Mouse (Mus musculus) neural tube, embryonic 14.5 days (tissue): ENCODE measurements around the gene Trim8. TPM values are rescaled to one million over a fixed set of nuclear protein-coding genes. Genes with fewer than 3 reads are reported as not detected.

ENCODE experiments used
- ATAC-seq: fragments of 200-750 bp; cut with Nextera tagmentation; 2 replicates; pipeline ENCODE4 v1.8.0; 2017; ENCODE audit warnings: low read depth, mild to moderate bottlenecking, moderate TSS enrichment, moderate library complexity
- H3K27ac ChIP-seq: fragments of 300-500 bp; sonication (generic); 2 replicates; pipeline ENCODE4 v1.5.1; 2014; ENCODE audit warnings: low read depth, mild to moderate bottlenecking, control low read depth, low read length, moderate library complexity, mixed read lengths
- H3K27me3 ChIP-seq: fragments of 300-500 bp; sonication (generic); 2 replicates; pipeline ENCODE4 v1.6.1; 2014; ENCODE audit warnings: low read length; ENCODE audit not compliant: control insufficient read depth, insufficient read depth
- H3K36me3 ChIP-seq: fragments of 300-500 bp; sonication (generic); 2 replicates; pipeline ENCODE4 v1.6.1; 2014; ENCODE audit warnings: low read length, mixed read lengths; ENCODE audit not compliant: control insufficient read depth, insufficient read depth
- H3K4me1 ChIP-seq: fragments of 300-500 bp; sonication (generic); 2 replicates; pipeline ENCODE4 v1.6.1; 2014; ENCODE audit warnings: low read length; ENCODE audit not compliant: control insufficient read depth, insufficient read depth
- H3K4me2 ChIP-seq: fragments of 300-500 bp; sonication (generic); 2 replicates; pipeline ENCODE4 v1.6.1; 2014; ENCODE audit warnings: mild to moderate bottlenecking, low read depth, low read length, control low read depth
- H3K4me3 ChIP-seq: fragments of 300-500 bp; sonication (generic); 2 replicates; pipeline ENCODE4 v1.5.1; 2014; ENCODE audit warnings: low read depth, low read length, control low read depth, mixed read lengths
- H3K9ac ChIP-seq: fragments of 300-500 bp; sonication (generic); replicated peaks from 2 replicates; pipeline ENCODE4 v1.6.1; 2014; ENCODE audit warnings: low read depth, mild to moderate bottlenecking, control low read depth, low read length, mixed read lengths
- H3K9me3 ChIP-seq: fragments of 300-500 bp; sonication (generic); 2 replicates; pipeline ENCODE4 v1.6.1; 2016; ENCODE audit warnings: low read length; ENCODE audit not compliant: control insufficient read depth
- WGBS: fragments of 180-500 bp; shearing (Covaris S2); extraction: QIAGEN DNeasy Blood & Tissue Kit; methylation state at CpG from one replicate; pipeline ENCODE4 v1.1.7; 2014; 5-methylcytosine and 5-hydroxymethylcytosine counted together
- polyA plus RNA-seq: library from polyadenylated mRNA; unstranded; fragments of >200 nt; fragmentation: Nextera tagmentation; extraction: Ambion mirVana; gene quantifications from 2 replicates; pipeline ENCODE4 v1.2.1, GENCODE M21; 2014

Gene Trim8
- polyA plus RNA-seq, 1 experiment from 2014 or later, result 32.2 TPM

DNA sequence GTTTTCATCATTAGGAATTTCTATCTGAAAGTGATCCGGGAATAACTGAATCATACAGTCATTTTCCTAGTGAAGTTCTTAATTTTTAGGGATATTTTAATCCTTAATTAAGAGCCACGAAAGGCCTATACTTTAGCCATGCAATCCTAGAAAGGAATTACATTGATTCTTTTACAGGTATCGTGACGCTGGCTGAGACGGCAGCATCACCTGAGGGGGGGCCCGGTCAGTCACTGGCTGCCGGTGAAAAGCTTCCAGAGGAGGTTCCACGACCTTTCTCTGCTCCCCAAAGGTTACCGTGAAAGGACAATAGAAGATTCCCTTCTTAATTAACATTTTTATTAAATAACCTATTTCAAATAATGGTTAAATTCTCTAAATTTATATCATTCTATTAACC, 35.9 kb downstream of the Trim8 start:
- peaks cover 13% of the 10 kb centered on the region for H3K4me1 ChIP-seq

DNA sequence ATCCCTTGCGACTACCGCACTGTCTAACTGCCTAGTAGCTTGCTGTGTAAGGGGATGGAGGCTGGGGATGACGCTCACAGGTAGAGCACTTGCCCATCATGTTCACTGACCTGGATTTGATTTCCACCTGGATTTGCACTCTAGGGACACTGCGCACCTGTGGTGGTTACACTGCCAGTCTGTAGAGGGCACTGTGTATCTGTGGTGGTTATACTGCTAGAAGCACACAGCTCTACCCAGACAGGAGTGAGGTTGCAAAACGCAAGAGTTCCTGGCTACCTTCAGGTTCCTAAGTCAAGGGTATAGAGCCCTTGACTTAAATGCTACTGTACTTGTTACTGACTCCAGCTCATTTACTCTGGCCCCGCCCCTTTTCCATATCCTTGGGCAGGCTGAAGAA, 36.7 kb downstream of the Trim8 start:
- no peak for ATAC-seq
- H3K4me3 ChIP-seq, result no peak overlapping the region
- H3K4me2 ChIP-seq, result no peak overlapping the region
- H3K9ac ChIP-seq, result no peak overlapping the region
- no peak overlapping the region for H3K27ac ChIP-seq
- peaks cover 18% of the 10 kb centered on the region for H3K36me3 ChIP-seq
- no peaks in the 10 kb centered on the region for H3K9me3 ChIP-seq
- H3K4me1 ChIP-seq, result peaks cover 5% of the 10 kb centered on the region
- 91% methylated on average over 6 of the region's 6 CpGs for WGBS
- H3K27me3 ChIP-seq, result no peaks in the 10 kb centered on the region

More for the DNA sequence above, 35.9 kb downstream of the Trim8 start:
- Histone ChIP-seq H3K27me3 (no peaks in the 10 kb centered on the region), H3K9me3 (no peaks in the 10 kb centered on the region), H3K9ac (no peak overlapping the region), H3K4me3 (no peak overlapping the region), H3K27ac (no peak overlapping the region), H3K36me3 (peaks cover 17% of the 10 kb centered on the region), H3K4me2 (no peak overlapping the region)
- WGBS, result 94% methylated on average over 9 of the region's 9 CpGs
- no peak for ATAC-seq

DNA sequence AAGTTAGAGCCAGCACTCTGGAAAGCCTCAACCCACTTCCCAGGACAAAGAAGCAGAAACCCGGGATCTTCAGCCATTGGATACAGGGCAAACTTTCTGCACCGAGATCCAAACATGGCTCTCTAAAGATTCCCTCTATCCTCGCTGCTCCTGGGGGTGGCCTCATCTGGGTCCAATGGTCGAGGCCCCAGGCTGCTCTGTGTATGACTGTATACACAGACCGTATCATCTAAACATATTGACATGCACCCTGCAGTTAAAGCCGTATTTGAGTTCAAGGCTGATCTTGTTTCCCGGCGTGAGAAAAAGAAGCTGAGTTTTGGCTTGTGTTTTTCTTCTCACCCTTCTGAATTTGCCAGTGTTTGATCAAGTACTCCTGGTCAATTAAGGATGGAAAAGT, 41.2 kb downstream of the Trim8 start:
- Histone ChIP-seq H3K4me1 (no peaks in the 10 kb centered on the region), H3K4me2 (no peak overlapping the region), H3K9ac (no peak overlapping the region), H3K36me3 (peaks cover 18% of the 10 kb centered on the region), H3K27ac (no peak overlapping the region), H3K4me3 (no peak overlapping the region), H3K27me3 (no peaks in the 10 kb centered on the region), H3K9me3 (no peaks in the 10 kb centered on the region)
- 83% methylated on average over 8 of the region's 8 CpGs for WGBS
- no peak for ATAC-seq

DNA sequence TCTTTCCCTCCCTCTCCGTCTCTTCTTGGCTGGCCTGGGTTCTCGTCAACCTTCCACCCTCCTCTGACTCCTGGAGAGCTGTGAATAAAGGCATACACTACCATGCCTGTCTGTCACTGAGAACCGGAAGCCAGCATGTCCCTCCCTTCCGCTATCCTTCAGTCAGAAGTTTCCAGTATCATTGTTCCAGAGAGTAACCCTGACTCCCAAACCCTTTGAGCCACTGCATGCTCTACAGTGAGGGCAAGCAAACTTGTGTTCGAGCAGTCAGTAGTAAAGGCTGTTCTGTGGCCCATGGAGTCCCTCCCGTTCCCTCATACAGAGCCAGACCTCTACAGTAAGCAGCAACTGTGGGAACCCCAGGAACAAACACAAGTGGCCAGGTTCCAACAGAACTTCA, 46.1 kb downstream of the Trim8 start:
- Histone ChIP-seq H3K27me3 (no peaks in the 10 kb centered on the region), H3K9me3 (no peaks in the 10 kb centered on the region), H3K9ac (no peak overlapping the region), H3K4me3 (no peak overlapping the region), H3K27ac (peak overlapping the region; percentile 41), H3K36me3 (peaks cover 25% of the 10 kb centered on the region), H3K4me1 (no peaks in the 10 kb centered on the region), H3K4me2 (no peak overlapping the region)
- WGBS, result 61% methylated on average over 6 of the region's 6 CpGs
- no peak for ATAC-seq

DNA sequence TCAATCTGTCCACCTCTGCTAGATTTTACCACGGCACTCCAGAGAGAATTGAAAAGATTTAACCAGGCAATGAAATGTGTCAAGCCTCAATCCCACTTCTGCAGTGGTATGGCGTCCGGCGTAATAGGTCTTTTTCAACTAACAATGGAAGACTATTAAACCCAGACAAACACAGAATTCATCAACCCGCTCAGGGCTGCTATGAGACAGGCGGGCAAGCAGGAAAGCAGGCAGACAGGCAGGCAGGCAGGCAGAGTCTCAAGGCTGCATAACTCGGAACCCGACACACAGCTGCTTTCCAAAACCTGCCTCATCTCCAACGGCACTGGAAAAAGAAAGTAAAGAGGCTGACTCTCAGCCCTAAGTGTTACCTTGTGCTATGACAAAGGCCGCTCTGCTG, 46.6 kb downstream of the Trim8 start:
- Histone ChIP-seq H3K4me1 (no peaks in the 10 kb centered on the region; the same call in 1 of the 2 replicates), H3K27me3 (no peaks in the 10 kb centered on the region), H3K9ac (no peak overlapping the region), H3K27ac (peak overlapping the region; percentile 41), H3K4me3 (no peak overlapping the region), H3K9me3 (no peaks in the 10 kb centered on the region), H3K36me3 (peaks cover 25% of the 10 kb centered on the region), H3K4me2 (no peak overlapping the region)
- 36% methylated on average over 10 of the region's 10 CpGs for WGBS
- ATAC-seq, result no peak

DNA sequence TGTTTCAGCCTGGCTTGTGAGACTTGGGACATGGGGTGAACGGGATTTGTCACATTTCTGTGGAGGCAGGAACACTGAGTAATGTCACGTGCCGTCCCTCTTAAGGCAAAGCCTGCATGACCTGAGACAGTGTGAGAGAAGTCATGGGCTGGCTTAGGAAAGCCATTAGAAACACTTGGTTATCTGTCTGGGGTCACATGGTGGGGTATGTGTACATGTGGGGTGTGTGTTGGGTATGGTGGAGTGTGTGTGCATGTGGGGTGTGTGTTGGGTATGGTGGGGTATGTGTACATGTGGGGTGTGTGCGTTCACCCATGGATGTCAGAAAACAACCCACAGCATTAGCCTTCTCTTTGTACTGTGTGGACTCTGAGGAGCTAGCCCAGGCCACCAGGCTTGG, 48.9 kb downstream of the Trim8 start:
- Histone ChIP-seq H3K27me3 (no peaks in the 10 kb centered on the region), H3K4me2 (no peak overlapping the region), H3K4me1 (peaks cover 8% of the 10 kb centered on the region; the same call in 1 of the 2 replicates), H3K9ac (no peak overlapping the region), H3K27ac (no peak overlapping the region), H3K9me3 (no peaks in the 10 kb centered on the region), H3K36me3 (peaks cover 31% of the 10 kb centered on the region), H3K4me3 (no peak overlapping the region)
- 93% methylated on average over 4 of the region's 4 CpGs for WGBS
- ATAC-seq, result no peak

DNA sequence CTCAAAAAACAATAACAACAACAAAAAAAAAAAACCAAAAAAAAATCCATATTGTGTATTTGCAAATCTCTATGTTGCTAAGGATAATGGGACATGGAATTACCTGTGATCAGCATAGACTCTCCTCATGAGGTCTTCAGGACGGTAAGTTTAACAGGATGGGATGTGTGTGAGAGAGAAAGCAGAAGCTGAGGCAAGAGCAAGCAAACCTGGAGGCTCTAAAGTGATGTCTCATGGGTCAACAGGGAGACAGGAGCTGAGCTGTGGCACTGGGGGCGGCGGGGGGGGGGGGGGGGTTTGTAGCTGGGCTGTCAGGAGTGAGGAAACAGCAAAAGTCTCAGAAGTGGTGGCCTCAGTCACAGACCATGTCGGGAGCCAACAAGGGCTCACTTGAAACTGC, 51.0 kb downstream of the Trim8 start:
- Histone ChIP-seq H3K4me2 (no peak overlapping the region), H3K4me1 (peaks cover 8% of the 10 kb centered on the region; the same call in 1 of the 2 replicates), H3K4me3 (no peak overlapping the region), H3K27me3 (no peaks in the 10 kb centered on the region), H3K36me3 (peaks cover 36% of the 10 kb centered on the region), H3K9me3 (no peaks in the 10 kb centered on the region), H3K9ac (no peak overlapping the region), H3K27ac (no peak overlapping the region)
- no peak for ATAC-seq
- 91% methylated on average over 3 of the region's 4 CpGs for WGBS

DNA sequence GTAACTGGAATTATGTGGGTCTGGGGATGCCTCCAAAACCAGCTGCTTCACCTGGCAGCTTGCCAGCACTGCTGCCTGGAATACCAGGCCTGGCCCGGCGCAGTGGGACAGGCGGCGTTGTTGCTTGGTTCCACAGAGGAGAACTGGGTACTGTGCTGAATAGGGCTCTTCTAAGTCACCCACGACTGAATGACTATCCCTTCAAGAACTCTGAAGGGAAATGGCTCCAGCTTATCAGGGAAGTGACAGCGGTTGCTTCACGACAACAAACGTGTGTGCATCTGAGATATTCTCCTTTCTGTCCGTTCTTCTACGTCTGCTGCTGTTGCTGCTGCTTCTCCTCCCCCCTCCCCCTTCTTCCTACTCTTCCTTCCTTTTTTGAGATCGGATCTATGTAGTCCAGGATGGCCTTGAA, 52.0 kb downstream of the Trim8 start:
- no peaks in the 10 kb centered on the region for H3K9me3 ChIP-seq
- no peak overlapping the region for H3K4me2 ChIP-seq
- no peak overlapping the region for H3K9ac ChIP-seq
- peak overlapping the region; percentile 28; the same call in 1 of the 2 replicates for H3K27ac ChIP-seq
- ATAC-seq, result peak; percentile 73; the same call in 1 of the 2 replicates
- H3K36me3 ChIP-seq, result peaks cover 42% of the 10 kb centered on the region
- H3K4me3 ChIP-seq, result no peak overlapping the region
- no peaks in the 10 kb centered on the region for H3K27me3 ChIP-seq
- WGBS, result 41% methylated on average over 11 of the region's 11 CpGs
- H3K4me1 ChIP-seq, result peaks cover 8% of the 10 kb centered on the region; the same call in 1 of the 2 replicates

DNA sequence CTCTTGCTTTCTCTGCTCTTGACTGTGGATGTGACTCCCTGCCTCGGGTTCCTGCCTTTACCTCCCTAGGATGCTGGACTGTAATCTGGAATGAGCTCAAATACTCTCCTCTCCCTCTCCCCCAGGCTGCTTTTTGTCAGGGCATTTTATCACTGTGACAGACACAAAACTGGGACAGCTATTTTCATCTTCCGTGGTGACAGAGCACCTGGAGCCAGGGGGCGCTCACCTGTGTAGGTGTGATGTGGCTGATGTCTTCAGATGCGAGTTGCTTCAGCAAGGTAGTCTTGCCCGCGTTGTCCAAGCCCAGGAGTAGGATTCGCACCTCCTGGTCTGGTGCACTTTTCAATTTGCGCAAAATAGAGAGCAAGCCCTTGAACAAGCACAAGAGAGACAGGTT, 56.5 kb downstream of the Trim8 start:
- Histone ChIP-seq H3K4me1 (peaks cover 8% of the 10 kb centered on the region; the same call in 1 of the 2 replicates), H3K27ac (no peak overlapping the region), H3K27me3 (no peaks in the 10 kb centered on the region), H3K9me3 (no peaks in the 10 kb centered on the region), H3K36me3 (peaks cover 18% of the 10 kb centered on the region; the same call in 1 of the 2 replicates), H3K9ac (no peak overlapping the region), H3K4me3 (no peak overlapping the region), H3K4me2 (no peak overlapping the region)
- no peak for ATAC-seq
- 84% methylated on average over 8 of the region's 8 CpGs for WGBS
